ENCODE assay signal across 13 mouse cellular contexts in genomic region chr1:152562877-152563276, GRCm38 (mm10).
"Had no signal": no experiment of that assay in that cellular context is flagged by ENCODE, and none has a peak within 500 bp of the region (broad histone marks: within the 10 kb centered on the region; RNA-seq: fewer than 3 reads in every experiment).

No protein-coding gene starts in this region.

- H3K4me1 ChIP-seq: liver, embryonic 15.5 days had no signal

- H3K9me3 ChIP-seq: liver, embryonic 15.5 days; neural tube, embryonic 12.5 days had no signal

- H3K36me3 ChIP-seq: liver, embryonic 15.5 days; neural tube, embryonic 12.5 days had no signal

- H3K27me3 ChIP-seq: liver, embryonic 15.5 days; neural tube, embryonic 12.5 days had no signal

- H3K4me3 ChIP-seq: liver, embryonic 15.5 days; neural tube, embryonic 12.5 days had no signal

- DNase-seq: kidney, adult 2 months; kidney, postnatal 36 days; layer of hippocampus, adult 9-11 months; left cerebral cortex, postnatal 4 days; lung, adult 2 months; lung, postnatal 36 days; midbrain, embryonic 14.5 days; thymus, postnatal 4 days had no signal

- H3K9ac ChIP-seq: liver, embryonic 15.5 days; neural tube, embryonic 12.5 days had no signal

- ATAC-seq: lung, postnatal 0 days had no signal

- H3K4me2 ChIP-seq: liver, embryonic 11.5 days; liver, embryonic 15.5 days; neural tube, embryonic 12.5 days had no signal

- H3K27ac ChIP-seq: liver, embryonic 15.5 days; neural tube, embryonic 12.5 days; stomach, postnatal 0 days had no signal
